Mouse (Mus musculus): Measurements from ENCODE around the gene Disp2.

Gene Disp2

DNA sequence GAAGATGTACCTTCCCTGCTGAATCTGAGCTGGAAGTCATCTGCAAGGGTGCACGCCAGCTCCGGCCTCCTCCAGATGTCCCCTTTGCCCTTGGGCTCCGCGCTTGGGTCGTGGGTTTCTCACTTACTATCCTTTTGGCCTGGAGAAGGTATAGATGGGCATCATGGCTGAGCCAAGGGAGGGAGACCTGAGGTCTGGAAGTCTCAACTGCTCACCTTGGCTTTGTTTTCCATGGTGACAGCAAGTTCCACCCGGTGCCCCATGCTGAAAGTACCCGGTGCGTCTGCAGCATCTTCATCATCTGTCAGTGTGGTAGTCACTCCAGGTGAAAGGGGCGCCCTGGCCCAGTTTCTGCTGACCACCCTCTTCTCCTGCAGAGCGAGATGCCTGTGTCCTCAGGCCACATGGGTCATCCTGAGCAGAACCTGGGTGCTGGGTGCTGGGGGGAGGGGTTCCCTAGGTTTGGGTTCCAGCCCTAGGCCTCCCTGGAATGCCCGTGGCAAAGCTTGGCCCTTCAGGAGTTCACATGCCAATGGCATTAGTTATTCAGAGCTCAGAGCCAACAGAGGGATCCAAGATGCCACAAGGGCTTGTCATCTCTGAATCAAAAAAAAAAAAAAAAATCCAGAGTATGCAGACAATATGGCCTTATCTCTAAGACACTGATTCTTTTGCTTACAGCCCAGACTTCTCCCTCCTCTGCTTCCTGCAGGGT lies 19.1 kb upstream of the Disp2 start:
- DNase-seq: no peak

DNA sequence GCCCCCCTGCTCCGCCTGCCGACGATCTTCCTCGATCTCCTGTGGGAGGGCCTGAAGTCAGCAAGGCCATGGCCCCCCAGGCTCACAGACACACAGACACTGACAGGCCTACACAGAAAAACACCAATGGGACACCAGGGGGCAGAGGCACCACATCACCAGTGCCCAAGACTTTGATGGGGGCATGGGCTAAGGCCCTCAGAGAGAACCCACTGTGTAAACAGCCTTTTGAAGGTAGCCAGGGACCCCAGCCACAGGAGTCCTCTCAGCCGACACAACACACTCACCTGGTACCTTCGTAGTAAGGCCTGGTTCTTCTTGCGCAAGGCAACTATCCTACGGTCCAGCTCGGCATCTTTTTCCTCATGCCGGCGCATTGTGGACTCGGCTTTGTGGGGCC lies 18.2 kb upstream of the Disp2 start:
- DNase-seq: no peak

DNA sequence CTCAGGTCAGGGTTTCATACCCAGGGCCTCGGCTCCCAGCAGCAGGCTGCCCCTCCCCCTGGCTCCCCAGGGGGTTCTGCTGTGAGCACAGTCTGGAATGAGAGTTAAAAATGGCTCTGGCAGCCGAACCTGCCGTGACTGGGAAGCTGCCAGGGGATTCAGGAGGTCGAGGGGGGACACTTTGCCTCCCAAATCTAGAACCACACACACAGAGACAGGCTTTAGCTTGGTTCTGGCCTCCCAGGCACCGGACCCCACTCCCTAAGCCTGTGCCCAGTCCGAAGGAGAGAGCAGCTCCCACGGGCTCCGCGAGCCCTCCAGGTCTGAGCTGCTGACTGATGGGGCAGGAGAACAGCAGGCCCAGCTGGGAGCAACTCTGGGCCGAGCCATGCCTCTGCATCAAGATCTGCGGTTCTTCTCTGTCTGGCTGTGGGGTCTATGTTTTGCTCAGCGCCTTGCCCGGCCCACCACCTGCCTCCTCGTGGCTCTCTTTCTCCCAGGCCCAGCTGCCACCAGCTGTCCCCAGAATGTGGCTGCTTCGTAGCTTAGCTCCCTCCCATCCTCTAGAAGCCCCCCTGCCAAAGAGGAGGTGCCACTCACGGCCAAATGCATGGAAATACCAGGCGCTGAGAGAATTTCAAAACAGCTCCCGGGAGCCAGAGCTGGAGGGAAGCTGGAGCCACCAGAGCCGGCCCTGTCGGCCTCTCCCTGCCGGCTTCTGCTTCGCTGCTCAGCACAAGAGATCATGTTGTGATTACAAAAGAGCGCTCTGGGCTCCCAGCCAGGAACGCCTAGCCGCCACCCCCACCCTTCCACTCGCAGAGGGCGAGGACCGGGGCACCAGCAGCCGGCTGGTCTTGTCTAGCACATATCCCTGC lies 17.4 kb upstream of the Disp2 start, which contains the start of gene Ccdc9b:
Gene Ccdc9b, minus strand, starts transcription at position 756 of the 878 bp plus-strand sequence.
- peak; percentile 81 for DNase-seq

DNA sequence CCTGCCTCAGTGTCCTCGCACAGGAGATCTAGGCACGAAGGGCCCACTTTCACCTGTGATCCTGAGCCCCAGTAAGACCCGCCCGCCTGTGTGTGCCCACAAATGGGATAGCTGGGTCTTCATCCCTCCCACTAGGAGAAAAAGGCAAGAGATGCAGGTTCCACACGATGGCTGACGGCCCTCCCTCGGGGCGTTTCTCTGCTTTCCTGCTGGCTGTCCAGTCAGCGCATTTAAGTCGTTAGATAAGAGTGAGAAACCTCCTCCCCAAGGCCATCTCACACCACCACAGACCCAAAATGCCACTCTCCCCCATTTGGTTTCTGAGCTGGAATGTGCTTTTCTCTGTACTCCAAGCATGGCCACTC lies 16.8 kb upstream of the Disp2 start:
- no peak for DNase-seq

DNA sequence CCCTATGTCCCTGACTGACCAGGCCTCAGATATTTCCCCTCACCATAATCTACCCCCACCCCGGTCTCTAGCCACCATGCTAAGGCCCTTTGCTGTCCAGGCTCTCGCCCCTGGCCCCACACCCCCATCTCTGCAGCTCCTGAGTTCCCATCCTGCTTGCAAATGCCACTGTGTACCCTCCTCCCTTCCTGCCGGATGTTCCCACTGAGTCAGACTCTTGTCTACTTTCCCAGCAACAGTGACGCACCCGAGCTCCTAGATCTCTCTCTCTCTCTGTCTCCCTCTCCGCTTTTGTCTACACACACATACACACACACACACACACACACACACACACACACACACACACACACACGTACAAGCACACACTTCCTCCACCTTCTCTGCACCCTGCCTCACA lies 16.1 kb upstream of the Disp2 start:
- no peak for DNase-seq

DNA sequence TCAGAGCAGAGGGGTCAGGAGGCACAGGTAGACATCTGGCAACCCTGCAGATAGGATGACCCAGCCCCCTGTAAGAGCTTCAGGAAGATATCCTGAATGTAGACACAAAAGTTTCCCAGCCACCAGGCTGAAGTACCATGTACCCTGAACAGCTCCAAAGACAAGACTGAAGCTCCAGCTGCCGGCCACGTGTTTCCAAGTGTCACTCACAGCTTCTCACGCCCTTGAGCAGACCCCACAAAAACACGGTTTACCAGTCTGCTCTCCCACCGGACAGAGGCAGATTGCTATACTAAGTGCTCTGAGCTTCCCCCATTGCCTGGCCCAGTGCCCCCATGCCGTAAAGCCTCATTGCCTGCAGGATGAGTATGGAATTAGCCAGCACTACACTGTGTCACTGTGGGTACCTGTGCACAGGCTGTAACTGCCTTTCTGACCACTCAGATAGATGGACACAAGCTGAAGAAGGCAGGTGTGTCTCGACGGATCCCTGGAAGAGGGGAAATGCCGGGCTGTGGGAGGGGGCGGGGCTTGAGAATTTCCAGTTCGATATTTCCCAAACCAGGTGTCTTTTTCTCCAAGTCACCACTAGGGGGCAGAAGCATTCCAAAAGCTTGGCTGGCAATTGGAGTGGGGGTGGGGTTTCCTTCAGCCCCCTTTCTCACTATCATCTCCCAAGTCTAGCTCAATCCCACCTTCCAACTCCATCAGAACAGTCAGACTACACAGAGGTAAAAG lies 15.3 kb upstream of the Disp2 start:
- peak; percentile 52 for DNase-seq

DNA sequence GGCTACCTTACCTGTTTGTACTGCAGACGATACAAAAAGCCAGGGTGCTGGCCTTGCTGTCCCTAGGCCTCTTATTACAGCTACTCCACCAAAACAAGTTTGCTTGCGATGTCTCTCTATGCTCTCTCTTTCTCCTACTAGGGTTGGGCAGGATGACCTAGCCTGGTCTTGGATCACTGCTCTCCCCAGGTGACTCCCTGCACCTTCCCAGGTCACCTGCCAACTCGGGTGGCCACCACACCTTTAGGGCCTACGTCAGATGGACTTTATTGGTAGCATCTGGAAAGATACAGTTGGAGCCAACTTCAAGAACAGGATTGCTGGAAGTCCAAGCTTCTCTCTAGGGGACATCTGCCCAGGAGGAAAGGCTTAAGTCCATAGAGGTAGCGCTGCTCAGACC lies 14.6 kb upstream of the Disp2 start:
- no peak for DNase-seq

DNA sequence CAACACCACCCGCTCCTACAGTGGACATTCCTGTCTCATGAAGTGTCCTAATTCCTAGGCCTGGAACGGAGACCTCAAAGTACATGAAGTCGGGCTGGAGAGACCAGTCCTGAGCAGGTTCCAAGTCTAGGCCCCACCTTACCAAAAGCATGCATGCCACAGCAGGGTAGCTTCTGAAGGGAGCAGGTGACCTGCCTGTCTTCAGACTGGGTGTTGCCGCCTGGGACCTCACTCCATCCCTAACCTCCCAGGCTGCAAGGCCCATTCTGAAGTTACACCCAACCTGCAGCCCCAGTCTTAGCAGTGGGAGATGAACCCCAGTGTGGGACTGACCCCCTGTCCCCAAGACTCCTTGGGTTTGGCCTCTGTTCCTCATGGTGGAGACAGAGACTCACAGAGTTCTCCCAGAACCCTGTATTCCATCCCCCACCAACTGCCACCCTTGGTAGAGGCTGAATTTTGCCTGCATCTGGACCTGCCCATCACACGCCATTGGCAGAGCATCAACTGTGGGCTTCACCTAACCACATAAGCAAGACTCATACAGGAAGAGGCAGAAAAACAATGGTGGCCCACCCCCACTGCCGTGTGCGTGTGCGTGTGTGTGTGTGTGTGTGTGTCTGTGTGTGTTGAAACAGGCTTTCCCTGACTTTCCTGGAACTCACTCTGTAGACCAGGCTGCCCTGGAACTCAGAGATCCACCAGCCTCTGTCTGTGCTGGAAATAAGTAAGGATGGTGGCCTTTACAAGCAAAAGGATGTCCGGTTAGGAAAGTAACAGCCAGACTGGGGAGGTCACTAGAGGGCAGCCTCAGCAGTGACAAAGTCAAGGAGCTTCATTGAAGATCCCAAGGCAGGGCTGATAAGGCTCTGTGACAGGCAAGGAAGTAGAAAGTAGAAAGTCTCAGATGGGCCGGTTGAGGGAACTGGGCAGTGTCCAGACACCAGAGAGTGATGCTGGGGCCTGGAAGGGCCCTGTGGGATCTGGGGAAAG lies 13.2 kb upstream of the Disp2 start:
- no peak for DNase-seq

DNA sequence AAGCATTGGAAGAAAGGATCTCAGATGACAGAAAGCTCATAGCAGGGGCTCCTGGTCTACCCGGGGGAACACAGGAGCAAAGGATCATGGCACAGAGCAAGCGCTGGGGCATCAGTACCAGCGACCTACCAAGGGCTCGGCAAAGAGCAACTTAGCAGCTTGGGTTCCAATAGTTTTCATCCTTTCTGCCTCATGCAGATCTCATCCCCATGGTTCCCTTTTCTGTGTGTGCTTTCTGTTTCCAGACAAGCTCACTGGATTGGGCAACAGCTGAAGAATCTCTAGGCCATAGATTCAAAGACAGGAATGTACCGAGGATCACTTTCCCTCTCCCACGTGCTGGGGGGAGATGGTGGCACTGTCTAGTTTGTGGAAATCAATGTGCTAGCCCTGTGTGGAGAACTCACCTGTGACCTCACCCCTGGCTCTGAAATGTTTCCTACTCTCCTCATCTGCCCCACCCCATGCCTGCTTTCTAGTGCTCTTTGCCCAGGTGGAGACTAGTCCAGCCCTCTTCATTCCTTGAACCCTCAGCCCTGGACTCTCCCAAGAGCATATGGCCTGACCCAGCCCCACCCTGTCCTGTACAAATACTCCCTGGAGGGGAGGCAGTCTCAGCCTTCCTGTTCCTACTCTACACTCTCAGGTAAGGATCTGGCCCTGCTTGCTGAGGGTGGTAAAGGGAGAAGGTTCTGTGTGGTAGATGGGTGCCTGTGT lies 7.2 kb upstream of the Disp2 start, which contains the start of gene Phgr1:
Gene Phgr1, plus strand, starts transcription at position 612 of the 717 bp plus-strand sequence.
- DNase-seq: no peak

DNA sequence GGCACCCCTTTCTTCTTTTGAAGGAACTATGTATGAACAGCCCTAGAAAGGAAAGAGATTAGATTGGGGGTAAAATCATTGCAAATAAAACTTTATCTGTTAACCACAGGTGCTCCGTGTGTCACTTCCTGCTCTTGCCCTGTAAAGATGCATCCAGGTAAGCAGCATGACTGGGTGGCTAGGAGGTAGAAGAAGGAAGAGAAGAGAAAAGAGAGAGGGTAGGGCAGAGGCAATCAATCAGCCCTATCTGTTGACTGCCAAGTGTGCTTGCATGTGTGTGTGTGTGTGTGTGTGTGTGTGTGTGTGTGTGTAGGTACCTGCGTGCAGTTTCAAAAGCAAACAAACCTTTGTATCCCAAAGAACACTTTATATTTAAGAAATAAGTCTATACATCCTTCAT lies 5.0 kb upstream of the Disp2 start:
- DNase-seq: no peak

DNA sequence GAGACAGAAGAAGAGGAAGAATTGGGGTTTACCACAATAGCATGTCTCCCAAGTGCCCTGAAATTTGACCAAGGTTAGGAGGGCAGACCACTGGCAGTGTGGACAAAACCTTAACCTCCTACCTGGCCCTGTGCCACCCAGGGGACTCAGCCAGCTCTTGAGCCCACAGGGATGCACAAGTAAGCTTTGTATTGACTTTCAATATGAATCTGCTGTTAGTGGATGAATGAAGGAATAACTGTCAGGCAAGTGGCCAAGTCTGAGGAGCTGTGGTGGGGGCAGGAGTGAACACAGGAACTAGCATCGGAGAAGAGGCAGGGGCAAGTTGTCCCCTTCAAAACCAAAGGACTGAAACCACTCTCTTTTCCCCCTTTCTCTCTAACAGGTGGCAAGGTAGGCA lies 4.1 kb upstream of the Disp2 start:
- DNase-seq: no peak

DNA sequence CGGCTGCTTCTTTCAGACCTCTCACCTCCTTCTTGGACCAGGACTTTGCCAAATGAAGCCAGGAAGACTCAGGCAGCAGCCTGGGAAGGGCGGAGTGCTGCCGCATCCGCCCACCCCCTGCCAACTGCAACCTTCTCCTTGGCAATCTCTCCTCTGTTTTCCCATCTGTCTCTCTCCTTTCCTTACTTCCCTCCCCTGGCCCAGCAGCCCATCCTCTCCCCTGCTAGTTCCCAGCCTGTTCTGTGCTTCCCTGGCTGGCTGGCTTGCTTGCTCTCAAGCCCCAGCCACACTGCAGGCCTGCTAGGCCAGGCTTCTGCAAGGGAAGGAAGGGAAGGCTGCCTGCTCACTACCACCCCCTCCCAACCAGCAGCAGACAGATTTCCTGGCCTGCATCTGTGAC lies 3.7 kb upstream of the Disp2 start:
- DNase-seq: no peak

DNA sequence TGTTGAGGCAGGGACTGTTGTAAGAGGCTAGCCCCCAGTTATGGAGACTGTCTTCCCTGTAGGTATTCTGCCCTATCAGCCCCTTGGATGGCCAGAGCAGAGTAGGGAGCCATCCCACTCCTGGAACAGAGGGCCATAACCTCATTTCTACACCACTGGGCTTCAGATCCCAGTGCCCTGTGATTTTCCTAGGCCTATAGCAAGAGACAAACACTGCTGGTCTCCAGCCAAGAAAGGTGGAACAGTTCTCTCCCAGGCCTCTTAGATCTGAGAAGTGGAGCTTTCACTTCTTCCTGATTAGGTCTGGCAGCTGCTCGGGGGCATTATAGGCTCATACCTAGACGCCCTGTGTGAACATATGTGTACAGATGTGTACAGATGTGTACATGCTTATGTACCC lies 3.2 kb upstream of the Disp2 start:
- DNase-seq: no peak

DNA sequence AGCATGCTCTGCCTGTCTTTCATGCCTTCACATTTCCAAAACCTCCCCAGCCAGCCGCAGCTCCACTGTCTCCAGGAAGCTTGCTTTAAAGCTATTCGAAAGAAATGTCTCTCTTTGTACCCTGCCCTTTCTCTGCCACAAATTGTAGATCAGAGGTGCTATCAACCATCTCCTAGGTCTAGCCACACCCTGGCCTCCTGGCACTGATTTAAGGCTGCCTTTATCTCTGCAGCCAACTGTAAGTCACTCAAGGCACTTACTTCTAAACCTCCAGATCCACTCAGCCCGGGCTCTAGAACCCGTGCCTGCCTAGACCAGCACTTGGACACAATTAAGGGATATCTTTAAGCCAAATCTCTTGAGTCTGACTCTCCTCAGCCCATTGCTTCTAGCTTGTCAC lies 1.1 kb upstream of the Disp2 start:
- DNase-seq: no peak

DNA sequence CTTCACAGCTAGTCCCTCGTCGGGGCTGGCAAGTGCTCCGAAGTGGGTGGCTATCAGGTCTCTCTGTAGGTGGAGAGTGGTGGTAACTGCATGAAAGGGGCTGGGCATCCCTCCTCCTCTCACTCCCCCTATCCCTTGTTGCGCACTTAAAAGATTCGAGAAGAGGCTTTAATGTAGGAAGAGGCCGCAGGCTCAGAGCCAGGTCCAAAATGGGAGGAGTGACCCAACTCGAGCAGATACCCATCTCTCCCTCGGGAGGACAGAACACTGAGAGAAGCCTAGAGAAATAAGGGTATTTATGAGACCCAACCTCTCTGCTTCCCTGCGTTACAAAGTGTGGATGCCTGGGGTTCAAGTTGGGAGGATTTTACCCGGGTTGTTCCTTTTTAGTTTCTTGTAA lies 454 bp upstream of the Disp2 start:
- no peak for DNase-seq

DNA sequence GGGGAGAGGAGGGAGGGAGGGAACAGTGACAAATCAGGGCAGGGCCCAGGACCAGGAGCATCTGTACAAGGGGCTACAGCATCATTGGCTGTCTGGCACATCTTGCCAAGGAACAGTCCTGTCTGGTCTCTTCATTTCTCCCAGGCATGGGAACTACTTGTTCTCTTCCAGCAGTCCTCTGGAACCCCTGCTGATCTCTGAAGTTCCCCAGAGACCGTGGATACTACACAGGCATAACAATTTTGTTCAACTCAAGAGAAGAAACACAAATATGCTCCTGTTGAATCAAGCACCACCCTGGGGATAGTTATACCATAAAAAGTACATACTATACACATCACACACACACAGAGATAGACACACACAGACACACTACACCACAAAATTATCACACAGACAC lies 1.6 kb downstream of the Disp2 start:
- no peak for DNase-seq

DNA sequence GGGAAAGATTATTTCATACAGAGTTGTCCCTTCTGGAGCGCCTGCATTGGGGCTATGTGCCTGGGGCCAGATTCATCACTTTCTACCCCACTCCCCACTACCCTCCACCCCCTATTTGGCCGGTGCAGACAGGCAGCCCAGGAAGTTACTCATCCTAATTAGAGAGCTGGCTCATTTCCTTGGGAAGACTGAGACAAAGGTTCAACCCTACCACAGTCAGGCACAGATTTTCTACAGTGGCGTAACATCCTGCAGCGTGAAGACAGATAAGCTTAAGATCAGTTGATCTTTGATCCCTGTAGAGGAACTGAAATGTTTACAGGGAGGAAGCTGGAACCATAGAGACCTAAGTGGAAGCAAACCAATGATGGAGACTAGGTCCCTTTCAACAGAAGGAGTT lies 2.8 kb downstream of the Disp2 start:
- DNase-seq: no peak

DNA sequence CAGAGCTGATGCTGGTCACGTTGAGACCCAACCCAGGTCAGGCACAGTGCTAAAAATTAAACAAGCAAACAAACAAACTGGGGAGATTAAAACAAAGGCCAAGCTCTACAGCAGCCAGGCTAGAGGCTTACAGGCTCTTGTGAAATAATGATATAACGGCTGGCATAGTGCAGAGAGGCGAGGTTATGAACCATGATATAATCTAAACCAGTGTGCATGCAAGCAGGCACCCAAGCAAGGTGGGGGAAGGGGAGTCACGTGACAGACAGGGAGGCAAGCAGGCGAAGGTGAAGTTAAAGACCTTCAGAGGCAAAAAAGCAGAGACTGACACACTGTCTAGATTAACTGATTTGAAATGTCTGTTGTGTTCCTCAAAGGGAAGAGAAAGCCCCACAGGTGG lies 3.6 kb downstream of the Disp2 start:
- no peak for DNase-seq

DNA sequence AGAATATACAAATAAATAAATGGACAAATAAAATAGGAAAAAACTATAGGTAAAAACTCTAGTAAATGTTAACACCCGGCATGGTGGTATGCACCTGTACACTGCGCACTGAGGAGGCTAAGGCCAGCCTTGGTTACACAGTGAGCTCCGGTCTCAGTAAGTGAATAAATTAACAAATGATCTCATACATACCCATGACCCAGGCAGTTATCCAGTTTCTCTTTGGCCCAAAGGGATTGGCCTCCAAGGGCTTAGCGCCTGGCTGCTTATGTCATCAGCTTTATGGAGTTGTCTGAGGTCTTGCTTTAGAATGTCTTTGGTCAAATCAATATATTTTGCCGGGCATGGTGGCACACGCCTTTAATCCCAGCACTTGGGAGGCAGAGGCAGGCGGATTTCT lies 4.1 kb downstream of the Disp2 start:
- DNase-seq: no peak

DNA sequence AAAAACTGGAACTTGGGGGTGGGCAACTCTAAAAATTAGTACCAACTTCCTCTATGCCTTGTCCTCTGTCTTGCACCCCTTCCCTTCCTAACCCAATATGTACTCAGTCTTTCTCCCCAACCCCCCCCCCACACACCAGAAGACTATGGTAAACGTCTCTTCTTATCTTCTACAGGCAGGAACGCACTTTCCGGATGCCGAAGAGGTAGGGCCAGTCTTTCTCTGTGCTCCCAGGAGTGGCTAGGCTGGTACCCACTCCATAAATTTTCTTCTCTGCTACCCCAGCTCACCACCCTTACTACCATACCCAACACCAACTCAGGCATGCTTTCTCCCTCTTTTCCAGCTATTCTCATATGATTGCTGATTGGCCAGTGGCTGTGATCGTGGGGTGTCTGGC lies 7.0 kb downstream of the Disp2 start:
- no peak for DNase-seq

DNA sequence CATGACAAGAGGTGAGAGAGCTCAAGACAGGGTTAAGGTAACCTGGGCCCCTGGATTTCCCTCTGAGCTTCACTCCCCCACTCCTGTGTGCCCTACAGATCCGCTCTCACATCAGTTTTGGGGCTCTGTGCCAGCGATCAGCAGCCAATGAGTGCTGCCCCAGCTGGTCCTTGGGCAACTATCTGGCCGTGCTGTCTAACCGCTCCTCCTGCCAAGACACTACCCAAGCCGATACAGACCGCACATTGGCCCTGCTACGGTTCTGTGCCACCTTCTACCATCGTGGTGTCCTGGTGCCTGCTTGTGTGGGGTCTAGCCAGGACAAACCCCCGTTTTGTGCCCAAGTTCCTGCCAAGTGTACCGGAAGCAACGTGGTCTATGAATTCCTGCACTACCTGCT lies 10.0 kb downstream of the Disp2 start:
- no peak for DNase-seq

DNA sequence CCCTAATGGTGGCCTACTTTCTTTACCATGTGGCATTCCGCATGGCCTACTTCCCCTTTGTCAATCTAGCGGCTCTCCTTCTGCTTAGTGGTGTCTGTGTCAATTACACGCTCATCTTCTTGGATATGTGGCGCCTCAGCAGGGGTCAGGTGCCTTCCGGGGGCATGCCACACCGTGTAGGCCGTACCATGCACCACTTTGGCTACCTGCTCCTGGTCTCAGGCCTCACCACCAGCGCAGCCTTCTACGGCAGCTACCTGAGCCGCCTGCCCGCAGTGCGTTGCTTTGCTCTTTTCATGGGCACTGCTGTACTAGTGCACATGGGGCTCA lies 10.7 kb downstream of the Disp2 start:
- DNase-seq: no peak

Data from right cerebral cortex, postnatal 4 days (tissue).